Mouse (Mus musculus) forebrain, embryonic 14.5 days (tissue): ENCODE data around the gene Rbm25. TPM values are rescaled to one million over a fixed set of nuclear protein-coding genes. Genes with fewer than 3 reads are reported as not detected.

Experiments used
- ATAC-seq: fragments of 200-750 bp; cut with Nextera tagmentation; 2 replicates; pipeline ENCODE4 v1.8.0; 2017; ENCODE audit warnings: mild to moderate bottlenecking, moderate library complexity
- DNase-seq: peaks from one replicate; pipeline ENCODE4 v3.0.0-alpha.2; 2015; ENCODE audit warnings: low spot score
- H3K27ac ChIP-seq: fragments of 300-500 bp; sonication (generic); 2 replicates; pipeline ENCODE4 v1.5.1; 2014; ENCODE audit warnings: low read depth, mild to moderate bottlenecking, control low read depth, low read length, moderate library complexity
- H3K27me3 ChIP-seq: fragments of 300-500 bp; sonication (generic); replicated peaks from 2 replicates; pipeline ENCODE4 v1.6.1; 2014; ENCODE audit warnings: low read length, control low read depth, mixed read lengths; ENCODE audit not compliant: control insufficient read depth, insufficient read depth
- H3K36me3 ChIP-seq: fragments of 300-500 bp; sonication (generic); 2 replicates; pipeline ENCODE4 v1.6.1; 2014; ENCODE audit warnings: low read length, control low read depth; ENCODE audit not compliant: control insufficient read depth, insufficient read depth
- H3K4me1 ChIP-seq: fragments of 300-500 bp; sonication (generic); 2 replicates; pipeline ENCODE4 v1.6.1; 2014; ENCODE audit warnings: antibody characterized with exemption, low read length, control low read depth; ENCODE audit not compliant: control insufficient read depth, insufficient read depth
- H3K4me2 ChIP-seq: fragments of 300-500 bp; sonication (generic); 2 replicates; pipeline ENCODE4 v1.6.1; 2014; ENCODE audit warnings: mild to moderate bottlenecking, control low read depth, low read length
- H3K4me3 ChIP-seq: fragments of 300-500 bp; sonication (generic); 2 replicates; pipeline ENCODE4 v1.5.1; 2014; ENCODE audit warnings: low read depth, low read length, control low read depth
- H3K9ac ChIP-seq: fragments of 300-500 bp; sonication (generic); 2 replicates; pipeline ENCODE4 v1.6.1; 2014; ENCODE audit warnings: mild to moderate bottlenecking, low read length, control low read depth, moderate library complexity
- H3K9me3 ChIP-seq: fragments of 300-500 bp; sonication (generic); replicated peaks from 2 replicates; pipeline ENCODE4 v1.6.1; 2016; ENCODE audit warnings: low read length, control low read depth, mixed read lengths; ENCODE audit not compliant: control insufficient read depth
- WGBS: fragments of 180-500 bp; shearing (Covaris S2); extraction: QIAGEN DNeasy Blood & Tissue Kit; methylation state at CpG from one replicate; pipeline ENCODE4 v1.1.7; 2014; 5-methylcytosine and 5-hydroxymethylcytosine counted together
- polyA plus RNA-seq: library from polyadenylated mRNA; unstranded; fragments of >200 nt; fragmentation: Nextera tagmentation; extraction: Ambion mirVana; gene quantifications from 2 replicates; pipeline ENCODE4 v1.2.1, GENCODE M21; 2014

Gene Rbm25
- polyA plus RNA-seq, 1 experiment from 2014 or later, result 164 TPM

GRCm38 (mm10) chr12:83732225-83732624, 101.2 kb downstream of the Rbm25 start:
- Histone ChIP-seq H3K4me3 (no peak overlapping the region), H3K27ac (no peak overlapping the region), H3K9ac (no peak overlapping the region), H3K4me2 (no peak overlapping the region), H3K27me3 (no peaks in the 10 kb centered on the region), H3K4me1 (no peaks in the 10 kb centered on the region), H3K36me3 (peaks cover 94% of the 10 kb centered on the region), H3K9me3 (no peaks in the 10 kb centered on the region)
- 93% methylated on average over 5 of the region's 5 CpGs for WGBS
- ATAC-seq (no peak), DNase-seq (no peak)

Other genes with a start within 250 kb of the Rbm25 start
- 7.8 and 9.6 TPM in 2 replicates for gene Dpf3, start 143.5 kb upstream of the Rbm25 start, polyA plus RNA-seq
- gene Dcaf4, start 110.8 kb upstream of the Rbm25 start, polyA plus RNA-seq, result 41.9 and 47.2 TPM in 2 replicates
- 22.7 and 27.7 TPM in 2 replicates for gene Zfyve1, start 34.0 kb upstream of the Rbm25 start, polyA plus RNA-seq
- 73.4 and 79.5 TPM in 2 replicates for gene Psen1, start 56.9 kb downstream of the Rbm25 start, polyA plus RNA-seq
- gene Papln, start 132.4 kb downstream of the Rbm25 start, polyA plus RNA-seq, result 0.09 and 0.11 TPM in 2 replicates